Mouse (Mus musculus) kidney, postnatal 0 days (tissue): ENCODE results near the gene Asap2. TPM values are rescaled to one million over a fixed set of nuclear protein-coding genes. Genes with fewer than 3 reads are reported as not detected.
A peak's percentile ranks its signal among the peaks of the same experiment; 100 is the strongest.

Source experiments
- ATAC-seq: fragments of 200-750 bp; cut with Nextera tagmentation; replicated peaks from 2 replicates; pipeline ENCODE4 v1.8.0; 2017; ENCODE audit warnings: low read depth, moderate number of reproducible peaks, moderate TSS enrichment, moderate library complexity; ENCODE audit not compliant: low FRiP score
- DNase-seq: peaks from one replicate; pipeline ENCODE4 v3.0.0-alpha.2; 2016; ENCODE audit warnings: low spot score
- H3K27ac ChIP-seq: fragments of 300-500 bp; sonication (generic); 2 replicates; pipeline ENCODE4 v1.5.1; 2014; ENCODE audit warnings: mild to moderate bottlenecking
- H3K27me3 ChIP-seq: fragments of 300-500 bp; sonication (generic); 2 replicates; pipeline ENCODE4 v1.6.1; 2014; ENCODE audit warnings: low read length, mixed read lengths; ENCODE audit not compliant: insufficient read depth
- H3K36me3 ChIP-seq: fragments of 300-500 bp; sonication (generic); 2 replicates; pipeline ENCODE4 v1.6.1; 2014; ENCODE audit warnings: low read length, mixed read lengths; ENCODE audit not compliant: insufficient read depth
- H3K4me1 ChIP-seq: fragments of 300-500 bp; sonication (generic); replicated peaks from 2 replicates; pipeline ENCODE4 v1.6.1; 2014; ENCODE audit warnings: antibody characterized with exemption, low read length, mixed read lengths; ENCODE audit not compliant: insufficient read depth
- H3K4me2 ChIP-seq: fragments of 300-500 bp; sonication (generic); 2 replicates; pipeline ENCODE4 v1.6.1; 2014; ENCODE audit warnings: mild to moderate bottlenecking, low read length, moderate library complexity, mixed read lengths
- H3K4me3 ChIP-seq: fragments of 300-500 bp; sonication (generic); replicated peaks from 2 replicates; pipeline ENCODE4 v1.5.1; 2014; ENCODE audit warnings: low read depth, low read length
- H3K9ac ChIP-seq: fragments of 300-500 bp; sonication (generic); 2 replicates; pipeline ENCODE4 v1.6.1; 2014; ENCODE audit warnings: low read depth, low read length
- H3K9me3 ChIP-seq: fragments of 300-500 bp; sonication (generic); replicated peaks from 2 replicates; pipeline ENCODE4 v1.6.1; 2016; ENCODE audit warnings: low read length, inconsistent platforms, mixed read lengths
- CTCF ChIP-seq: IDR thresholded peaks from 2 replicates; pipeline ENCODE4 v1.5.1; 2016; ENCODE audit warnings: antibody characterized with exemption, low read depth, mild to moderate bottlenecking, moderate library complexity
- WGBS: fragments of 180-500 bp; shearing (Covaris S2); extraction: QIAGEN DNeasy Blood & Tissue Kit; methylation state at CpG from one replicate; pipeline ENCODE4 v1.1.7; 2014; 5-methylcytosine and 5-hydroxymethylcytosine counted together
- polyA plus RNA-seq: library from polyadenylated mRNA; unstranded; fragments of >200 nt; fragmentation: Nextera tagmentation; extraction: Ambion mirVana; gene quantifications from 2 replicates; pipeline ENCODE4 v1.2.1, GENCODE M21; 2015

The Asap2 gene
- polyA plus RNA-seq, 1 experiment from 2014 or later: 8.0 TPM

DNA sequence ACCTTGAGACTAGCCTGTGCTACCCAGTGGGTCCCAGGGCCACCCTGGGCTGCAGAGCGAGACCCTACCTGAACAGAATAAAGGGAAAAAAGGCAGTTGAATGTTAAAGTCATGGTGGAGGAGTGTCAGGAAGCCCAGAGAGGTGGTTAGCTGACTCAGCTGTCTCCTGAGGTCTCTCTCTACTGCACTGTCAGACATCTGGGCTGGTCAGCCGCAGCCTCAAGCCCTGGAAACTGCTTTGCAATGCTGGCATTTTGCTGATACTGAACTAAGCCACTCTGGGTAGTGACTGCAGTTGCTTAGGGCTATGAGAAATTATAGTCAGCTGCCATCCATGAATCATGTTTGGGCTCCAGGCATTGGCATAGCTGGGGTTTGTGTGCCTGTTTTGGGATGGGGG, 244.3 kb downstream of the Asap2 start:
- Histone ChIP-seq H3K27me3 (no peaks in the 10 kb centered on the region), H3K4me2 (no peak overlapping the region), H3K4me3 (no peak overlapping the region), H3K9ac (no peak overlapping the region), H3K27ac (no peak overlapping the region), H3K9me3 (no peaks in the 10 kb centered on the region), H3K36me3 (peaks cover 17% of the 10 kb centered on the region; the same call in 1 of the 2 replicates), H3K4me1 (no peaks in the 10 kb centered on the region)
- TF ChIP-seq CTCF: no peak
- DNase-seq (no peak), ATAC-seq (no peak)
- 84% methylated on average over 2 of the region's 2 CpGs for WGBS

DNA sequence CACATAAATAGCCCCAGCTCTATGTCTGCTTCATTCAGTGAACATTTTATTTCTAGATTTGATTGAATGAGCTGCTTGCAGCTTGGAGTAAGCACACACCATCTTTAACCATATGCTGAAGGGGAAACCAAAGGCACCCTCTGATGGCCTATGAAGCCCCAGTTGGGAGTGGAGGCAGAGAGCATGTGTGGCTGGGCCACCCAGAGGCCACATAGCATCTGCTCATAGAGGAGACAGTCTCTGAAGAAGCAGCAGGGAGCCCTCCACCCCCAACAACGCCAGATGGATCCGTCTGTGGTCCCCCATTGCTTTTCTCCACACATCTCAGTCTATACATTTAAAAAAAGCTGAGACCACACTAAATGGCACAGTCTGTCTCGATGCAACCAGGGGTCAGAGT, 251.7 kb downstream of the Asap2 start:
- Histone ChIP-seq H3K27me3 (no peaks in the 10 kb centered on the region), H3K9ac (no peak overlapping the region), H3K4me3 (no peak overlapping the region), H3K9me3 (no peaks in the 10 kb centered on the region), H3K4me1 (no peaks in the 10 kb centered on the region), H3K36me3 (peaks cover 18% of the 10 kb centered on the region), H3K4me2 (no peak overlapping the region), H3K27ac (no peak overlapping the region)
- WGBS: 85% methylated on average over 3 of the region's 3 CpGs
- ATAC-seq (no peak), DNase-seq (no peak)
- TF ChIP-seq CTCF: no peak

DNA sequence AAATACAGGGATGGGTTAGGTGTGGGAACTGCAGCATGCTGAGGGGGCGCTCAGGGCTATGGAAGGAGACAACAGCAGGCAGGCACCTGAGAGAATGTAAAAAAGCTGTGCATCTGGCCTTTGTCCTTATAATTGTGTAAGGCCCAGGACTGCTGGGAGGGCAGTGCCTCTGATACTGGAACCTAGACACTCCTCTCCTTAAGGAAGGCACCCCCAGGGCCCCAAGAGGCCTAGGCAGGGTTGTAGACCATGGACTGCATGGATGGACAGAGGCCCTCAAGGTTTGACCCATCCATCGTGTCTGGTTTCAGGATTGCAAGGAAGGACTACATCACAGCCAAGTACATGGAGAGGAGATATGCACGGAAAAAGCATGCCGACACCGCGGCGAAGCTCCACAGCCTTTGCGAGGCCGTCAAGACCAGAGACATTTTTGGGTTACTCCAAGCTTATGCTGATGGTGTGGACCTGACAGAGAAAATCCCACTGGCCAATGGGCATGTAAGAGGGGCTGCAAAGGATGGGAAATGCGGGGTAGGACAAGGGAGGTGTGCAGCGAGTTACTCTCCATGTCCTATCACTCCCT, 254.2 kb downstream of the Asap2 start:
- H3K36me3 ChIP-seq: peaks cover 28% of the 10 kb centered on the region
- no peak for ATAC-seq
- H3K27me3 ChIP-seq: no peaks in the 10 kb centered on the region
- DNase-seq: no peak
- H3K4me1 ChIP-seq: no peaks in the 10 kb centered on the region
- no peak overlapping the region for H3K27ac ChIP-seq
- TF ChIP-seq CTCF: no peak
- no peak overlapping the region for H3K9ac ChIP-seq
- 96% methylated on average over 11 of the region's 11 CpGs for WGBS
- no peak overlapping the region for H3K4me2 ChIP-seq
- H3K9me3 ChIP-seq: no peaks in the 10 kb centered on the region
- H3K4me3 ChIP-seq: no peak overlapping the region

DNA sequence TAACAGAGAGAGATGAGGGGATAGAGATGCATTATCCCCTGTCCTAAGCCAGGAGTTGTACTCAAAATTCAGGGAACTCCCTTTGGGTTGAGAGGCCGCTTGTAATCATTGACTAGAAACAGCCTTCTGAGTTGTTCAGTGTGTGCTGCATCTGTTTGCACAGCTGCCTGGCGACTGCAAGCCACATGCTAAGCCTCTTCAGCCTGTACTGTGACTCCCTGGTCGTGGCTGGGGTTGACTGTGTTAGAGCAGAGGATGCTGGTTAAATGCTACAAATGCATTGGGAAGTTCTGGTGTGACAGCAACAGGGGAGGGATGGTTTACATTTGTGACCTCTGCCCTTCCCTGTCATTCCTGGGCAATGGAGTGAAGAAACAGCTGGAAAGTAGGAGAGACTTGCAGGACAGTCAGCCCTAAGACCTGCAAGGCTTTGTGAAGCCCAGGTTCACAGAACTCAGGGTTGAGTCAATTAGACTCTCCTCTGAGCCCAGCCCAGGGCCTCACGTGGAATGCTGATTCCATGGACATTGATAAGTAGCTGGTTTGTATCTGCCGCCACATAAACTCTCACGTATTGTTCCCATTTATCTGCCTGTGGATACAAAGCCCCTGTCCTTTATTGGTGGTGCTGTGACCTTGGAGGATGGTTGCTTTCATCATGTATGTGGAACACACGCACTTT, 257.6 kb downstream of the Asap2 start:
- Histone ChIP-seq H3K27me3 (no peaks in the 10 kb centered on the region), H3K4me3 (no peak overlapping the region), H3K4me1 (no peaks in the 10 kb centered on the region), H3K27ac (no peak overlapping the region), H3K36me3 (peaks cover 30% of the 10 kb centered on the region), H3K9me3 (no peaks in the 10 kb centered on the region), H3K4me2 (no peak overlapping the region), H3K9ac (no peak overlapping the region)
- DNase-seq: peak; percentile 10
- no peak for ATAC-seq
- TF ChIP-seq CTCF: no peak
- 67% methylated on average over 7 of the region's 7 CpGs for WGBS

- Histone ChIP-seq H3K4me3 (no peak overlapping the region), H3K36me3 (peaks cover 15% of the 10 kb centered on the region), H3K4me2 (no peak overlapping the region), H3K27ac (no peak overlapping the region), H3K9ac (no peak overlapping the region), H3K9me3 (no peaks in the 10 kb centered on the region), H3K4me1 (no peaks in the 10 kb centered on the region), H3K27me3 (no peaks in the 10 kb centered on the region)
- TF ChIP-seq CTCF: peak; percentile 60
- ATAC-seq (no peak), DNase-seq (peak; percentile 8)
- 92% methylated on average over 6 of the region's 6 CpGs for WGBS
Measured at GRCm38 (mm10) chr12:21260494-21261256, 270.4 kb downstream of the Asap2 start.

GRCm38 (mm10) chr12:21261521-21261920, 271.3 kb downstream of the Asap2 start:
- Histone ChIP-seq H3K9ac (no peak overlapping the region), H3K4me2 (no peak overlapping the region), H3K27ac (no peak overlapping the region), H3K36me3 (peaks cover 18% of the 10 kb centered on the region), H3K4me3 (no peak overlapping the region), H3K4me1 (no peaks in the 10 kb centered on the region), H3K9me3 (no peaks in the 10 kb centered on the region), H3K27me3 (no peaks in the 10 kb centered on the region)
- no peak for TF ChIP-seq CTCF
- DNase-seq (no peak), ATAC-seq (no peak)
- 75% methylated on average over 4 of the region's 4 CpGs for WGBS
